Mouse (Mus musculus) megakaryocyte, embryonic 14.5 days (primary cell): ENCODE data around the gene Slc35b4.

Experiments used
- FLI1 ChIP-seq: IDR thresholded peaks from 2 replicates; pipeline ENCODE4 v1.6.1; 2012; ENCODE audit warnings: low read length, inconsistent platforms, mixed read lengths
- GATA1 ChIP-seq: IDR thresholded peaks from 3 replicates; pipeline ENCODE4 v1.6.1; 2012; ENCODE audit warnings: mixed read lengths, low read length, inconsistent platforms, borderline replicate concordance

- TF ChIP-seq GATA1 = no peak
- no peak for TF ChIP-seq FLI1
Observed at GRCm38 (mm10) chr6:34171748-34172457, 5.0 kb downstream of the Slc35b4 start.
